In the genomic region with DNA sequence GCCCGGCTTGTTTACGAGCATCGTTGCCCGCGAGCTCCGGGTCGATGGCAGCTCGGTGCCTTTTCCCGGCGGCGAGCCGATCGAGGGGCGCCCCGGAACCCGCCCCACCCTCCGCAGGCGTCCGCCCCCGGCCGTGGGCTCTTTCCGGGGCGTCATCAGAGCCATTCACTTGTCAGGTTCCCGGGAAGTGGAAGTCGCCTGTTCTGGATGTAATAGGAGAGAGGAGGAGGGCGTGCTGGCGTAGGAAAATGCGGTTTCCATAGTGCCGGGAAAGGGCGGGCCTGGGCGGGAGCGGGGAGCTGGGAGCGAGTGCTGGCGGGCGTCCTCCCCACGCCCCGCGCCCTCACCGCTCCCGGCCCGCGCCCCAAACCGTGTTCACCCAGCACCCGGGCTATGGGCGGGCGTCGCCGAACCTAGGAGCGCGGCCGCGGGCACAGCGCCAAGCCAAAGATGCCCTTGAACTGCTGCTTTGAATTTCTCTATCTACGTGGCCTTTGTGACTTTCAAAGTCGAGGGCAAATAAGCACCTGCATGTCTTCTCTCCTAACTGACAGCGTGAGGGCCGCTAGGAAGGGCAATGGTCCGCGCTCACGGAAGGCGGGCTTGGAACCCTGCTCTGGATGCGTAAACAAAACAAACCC, we compare ENCODE assay signal across 8 mouse cellular contexts. TPM values are rescaled to one million over a fixed set of nuclear protein-coding genes. Genes with fewer than 3 reads are reported as not detected.
DNase-seq lines count a peak whose midpoint lies in the region; ATAC-seq lines count a peak whose summit lies in the region.

No protein-coding gene starts in this region.

- H3K4me2 ChIP-seq in intestine, embryonic 15.5 days (replicated peaks) = peak overlapping the region; percentile 85
- H3K4me2 ChIP-seq in limb, embryonic 11.5 days (ENCODE audit: low read depth, severe bottlenecking) = peak overlapping the region; percentile 85
- peak overlapping the region; percentile 94 for H3K4me2 ChIP-seq in midbrain, embryonic 11.5 days

- peak; percentile 91 for DNase-seq in adipocyte (ENCODE audit: low spot score)
- DNase-seq in gastrocnemius, postnatal 10 days = peak; percentile 65
- DNase-seq in limb, embryonic 11.5 days (ENCODE audit: low spot score) = peak; percentile 76
- no peak for DNase-seq in midbrain, embryonic 11.5 days (ENCODE audit: low spot score, missing footprints)
- DNase-seq in spleen, adult 12 weeks (ENCODE audit: low spot score) = peak; percentile 74
- no peak for DNase-seq in c-Kit-positive CD71-positive TER-119-positive erythroid progenitor cells, embryonic 14.5 days (ENCODE audit: low spot score)

- peak overlapping the region; percentile 99 for H3K27ac ChIP-seq in intestine, embryonic 15.5 days
- H3K27ac ChIP-seq in limb, embryonic 11.5 days (replicated peaks; ENCODE audit: low read depth, low read length) = peak overlapping the region; percentile 87
- H3K27ac ChIP-seq in midbrain, embryonic 11.5 days (ENCODE audit: low read depth, low read length) = peak overlapping the region; percentile 96

- ATAC-seq in common myeloid progenitor, adult 5-6 weeks (replicated peaks; ENCODE audit: low read depth, poor library complexity, severe bottlenecking) = 0 out of 2 replicates have a peak, but pooled peaks have one; percentile 1
- ATAC-seq in intestine, embryonic 15.5 days = peak; percentile 78
- ATAC-seq in limb, embryonic 11.5 days (ENCODE audit: insufficient number of reproducible peaks, low FRiP score, low TSS enrichment, low read depth) = peak; percentile 41
- peak; percentile 58 for ATAC-seq in midbrain, embryonic 11.5 days (ENCODE audit: low FRiP score)

- no peaks in the 10 kb centered on the region for H3K9me3 ChIP-seq in intestine, embryonic 15.5 days
- H3K9me3 ChIP-seq in limb, embryonic 11.5 days (ENCODE audit: control insufficient read depth, low read length) = no peaks in the 10 kb centered on the region
- no peaks in the 10 kb centered on the region for H3K9me3 ChIP-seq in midbrain, embryonic 11.5 days (ENCODE audit: control insufficient read depth, low read length)

- H3K27me3 ChIP-seq in intestine, embryonic 15.5 days (replicated peaks) = no peaks in the 10 kb centered on the region
- no peaks in the 10 kb centered on the region for H3K27me3 ChIP-seq in limb, embryonic 11.5 days (ENCODE audit: control insufficient read depth, insufficient read depth, low read length)
- no peaks in the 10 kb centered on the region; the same call in 1 of the 2 replicates for H3K27me3 ChIP-seq in midbrain, embryonic 11.5 days (ENCODE audit: control insufficient read depth, insufficient read depth, low read length)

- H3K36me3 ChIP-seq in intestine, embryonic 15.5 days = peaks cover 8% of the 10 kb centered on the region; the same call in 1 of the 2 replicates
- peaks cover 4% of the 10 kb centered on the region; the same call in 1 of the 2 replicates for H3K36me3 ChIP-seq in limb, embryonic 11.5 days (ENCODE audit: control insufficient read depth, insufficient read depth, low read length)
- H3K36me3 ChIP-seq in midbrain, embryonic 11.5 days (ENCODE audit: control insufficient read depth, insufficient read depth, low read length) = no peaks in the 10 kb centered on the region; the same call in 1 of the 2 replicates

- peaks cover 36% of the 10 kb centered on the region for H3K4me1 ChIP-seq in intestine, embryonic 15.5 days (replicated peaks)
- peaks cover 25% of the 10 kb centered on the region for H3K4me1 ChIP-seq in limb, embryonic 11.5 days (ENCODE audit: control insufficient read depth, insufficient read depth, low read length)
- peaks cover 38% of the 10 kb centered on the region for H3K4me1 ChIP-seq in midbrain, embryonic 11.5 days (ENCODE audit: control insufficient read depth, insufficient read depth, low read length)

- H3K9ac ChIP-seq in intestine, embryonic 15.5 days = peak overlapping the region; percentile 91
- peak overlapping the region; percentile 87 for H3K9ac ChIP-seq in limb, embryonic 11.5 days (ENCODE audit: low read length)
- H3K9ac ChIP-seq in midbrain, embryonic 11.5 days (ENCODE audit: low read length) = peak overlapping the region; percentile 92

- under 1% methylated on average over 59 of the region's 62 CpGs for WGBS in intestine, embryonic 15.5 days
- WGBS in limb, embryonic 11.5 days = under 1% methylated on average over 59 of the region's 62 CpGs
- under 1% methylated on average over 60 of the region's 62 CpGs for WGBS in midbrain, embryonic 11.5 days

- peak overlapping the region; percentile 81 for H3K4me3 ChIP-seq in intestine, embryonic 15.5 days (replicated peaks)
- peak overlapping the region; percentile 70 for H3K4me3 ChIP-seq in limb, embryonic 11.5 days (ENCODE audit: low read depth, low read length)
- H3K4me3 ChIP-seq in midbrain, embryonic 11.5 days (ENCODE audit: low read depth, low read length) = peak overlapping the region; percentile 70

RNA-seq across cellular contexts. Expression of gene Irs2, which starts 1.3 kb away (rescaled TPM):
- total RNA-seq in common myeloid progenitor, adult 5-6 weeks (2017) = 3.1 and 4.0 TPM in 2 replicates
- total RNA-seq in gastrocnemius, postnatal 10 days (2021) = 10 to 100 TPM; 10.1 to 10.4 TPM
- polyA plus RNA-seq in intestine, embryonic 15.5 days (2015; fragmentation: Nextera tagmentation; extraction: Ambion mirVana) = 6.1 and 7.2 TPM in 2 replicates
- polyA plus RNA-seq in limb, embryonic 11.5 days (2014; fragmentation: Nextera tagmentation; extraction: Ambion mirVana) = 8.3 and 9.3 TPM in 2 replicates
- 5.2 and 6.2 TPM in 2 replicates for polyA plus RNA-seq in midbrain, embryonic 11.5 days (2014; fragmentation: Nextera tagmentation; extraction: Ambion mirVana)

Comparison
In these comparisons a context has a peak if more than half of its experiments do, and no peak if none do; other contexts are left out.
1. DNase-seq: peak in adipocyte (single experiment), gastrocnemius, postnatal 10 days (single experiment), limb, embryonic 11.5 days (single experiment) and spleen, adult 12 weeks (single experiment); none in midbrain, embryonic 11.5 days (single experiment) and c-Kit-positive CD71-positive TER-119-positive erythroid progenitor cells, embryonic 14.5 days (single experiment).
2. ATAC-seq: peak in every context shown above with its lines; median percentile 78 in intestine, embryonic 15.5 days; 58 in midbrain, embryonic 11.5 days; 41 in limb, embryonic 11.5 days; 1 in common myeloid progenitor, adult 5-6 weeks.
3. Peak in every context shown above with its lines, with median percentiles within 50 percentile points of each other: H3K27ac ChIP-seq, H3K4me2 ChIP-seq, H3K4me3 ChIP-seq and H3K9ac ChIP-seq.